Mouse (Mus musculus) gastrocnemius, postnatal 4 days (tissue): ENCODE data around the gene Tinagl1. TPM values are rescaled to one million over a fixed set of nuclear protein-coding genes. Genes with fewer than 3 reads are reported as not detected.
A peak's percentile ranks its signal among the peaks of the same experiment; 100 is the strongest.

Experiments
- DNase-seq, 2 experiments: peaks; one replicate each; pipeline ENCODE4 v3.0.0; 2021 to 2022; ENCODE audit warnings: low spot score in 2 of 2, mixed read lengths in 2 of 2
- total RNA-seq, 2 experiments: library from RNA; stranded (reverse); gene quantifications; 2 replicates each; pipeline ENCODE4 v1.2.3; 2021

The Tinagl1 gene
- total RNA-seq, 2 experiments from 2014 or later = 35.7 to 39.9 TPM

GRCm38 (mm10) chr4:130148405-130148804, 26.5 kb downstream of the Tinagl1 start:
- DNase-seq = no peak

- no peak for DNase-seq
These were observed 33.1 kb downstream of the Tinagl1 start for GRCm38 (mm10) chr4:130141786-130142185.

GRCm38 (mm10) chr4:130140992-130141402, 33.9 kb downstream of the Tinagl1 start:
- no peak for DNase-seq

- no peak for DNase-seq
These were observed 35.8 kb downstream of the Tinagl1 start, which contains the start of gene Hcrtr1 for GRCm38 (mm10) chr4:130139214-130139492. Gene Hcrtr1, minus strand, starts transcription at chr4:130139359.

- peak; percentile 62 to 76 for DNase-seq
These were observed 36.3 kb downstream of the Tinagl1 start for GRCm38 (mm10) chr4:130138441-130139213.

- DNase-seq = no peak
These were observed 41.5 kb downstream of the Tinagl1 start for GRCm38 (mm10) chr4:130133399-130133798.

- DNase-seq = no peak
These were observed 43.3 kb downstream of the Tinagl1 start for GRCm38 (mm10) chr4:130131448-130132105.

GRCm38 (mm10) chr4:130130641-130131350, 44.1 kb downstream of the Tinagl1 start:
- no peak for DNase-seq

GRCm38 (mm10) chr4:130130082-130130481, 44.8 kb downstream of the Tinagl1 start:
- DNase-seq = no peak

GRCm38 (mm10) chr4:130128907-130129306, 46.0 kb downstream of the Tinagl1 start:
- no peak for DNase-seq

- DNase-seq = no peak
These were observed 49.0 kb downstream of the Tinagl1 start for GRCm38 (mm10) chr4:130125935-130126334.

GRCm38 (mm10) chr4:130125164-130125563, 49.8 kb downstream of the Tinagl1 start:
- no peak for DNase-seq

- no peak for DNase-seq
These were observed 50.8 kb downstream of the Tinagl1 start for GRCm38 (mm10) chr4:130124110-130124509.

- no peak for DNase-seq
These were observed 51.9 kb downstream of the Tinagl1 start for GRCm38 (mm10) chr4:130123020-130123419.

GRCm38 (mm10) chr4:130121560-130121959, 53.4 kb downstream of the Tinagl1 start:
- no peak for DNase-seq

GRCm38 (mm10) chr4:130120752-130121151, 54.2 kb downstream of the Tinagl1 start:
- DNase-seq = no peak

Other genes with a start within 250 kb of the Tinagl1 start
- not detected for gene Spocd1, start 245.9 kb downstream of the Tinagl1 start, total RNA-seq
- 1 to 10 TPM; 3.0 to 5.1 TPM for gene Adgrb2, start 190.3 kb downstream of the Tinagl1 start, total RNA-seq
- gene Col16a1, start 127.3 kb downstream of the Tinagl1 start, total RNA-seq = 100 to 1,000 TPM; 125 to 153 TPM
- gene Pef1, start 72.6 kb downstream of the Tinagl1 start, total RNA-seq = 10 to 100 TPM; 35.4 to 37.7 TPM
- not detected for gene Hcrtr1, start 35.8 kb downstream of the Tinagl1 start, total RNA-seq
- not detected for gene Gm853, start 47.3 kb upstream of the Tinagl1 start, total RNA-seq
- 10 to 100 TPM; 43.2 to 53.4 TPM for gene Serinc2, start 104.1 kb upstream of the Tinagl1 start, total RNA-seq
- gene Fabp3, start 133.5 kb upstream of the Tinagl1 start, total RNA-seq = 100 to 1,000 TPM; 453 to 501 TPM
- under 1 TPM; 0.60 to 0.81 TPM for gene Gm10570, start 133.6 kb upstream of the Tinagl1 start, total RNA-seq
- 10 to 100 TPM; 42.3 to 42.6 TPM for gene Zcchc17, start 184.8 kb upstream of the Tinagl1 start, total RNA-seq
- gene Snrnp40, start 185.0 kb upstream of the Tinagl1 start, total RNA-seq = 10 to 100 TPM; 38.5 to 41.3 TPM